10 mouse cellular contexts compared by ENCODE assay signal in genomic region chr3:40058719-40059420, GRCm38 (mm10).
DNase-seq lines count a peak whose midpoint lies in the region; ATAC-seq and TF ChIP-seq lines count a peak whose summit lies in the region.
"Had no signal": no experiment of that assay in that cellular context is flagged by ENCODE, and none has a peak within 500 bp of the region (broad histone marks: within the 10 kb centered on the region; RNA-seq: fewer than 3 reads in every experiment).

No protein-coding gene starts in this region.

- no peak for TF ChIP-seq POLR2A in cortical plate, adult 2 months (IDR thresholded peaks at IDR 0.05; ENCODE audit: extremely low read depth, insufficient read depth, low read length)

- peak overlapping the region; percentile 52; the same call in 1 of the 2 replicates for H3K27ac ChIP-seq in kidney, embryonic 16.5 days (ENCODE audit: low read length)
- no peak overlapping the region for H3K27ac ChIP-seq in cortical plate, adult 2 months (ENCODE audit: insufficient read depth, low read length)
- H3K27ac ChIP-seq: layer of hippocampus, adult 2 months had no signal

- no peaks in the 10 kb centered on the region for H3K36me3 ChIP-seq in kidney, embryonic 16.5 days (ENCODE audit: insufficient read depth, low read length)

- H3K4me2 ChIP-seq in kidney, embryonic 16.5 days (replicated peaks; ENCODE audit: low read depth, low read length), result peak overlapping the region; percentile 32

- WGBS in kidney, embryonic 16.5 days, result 34% methylated on average over 16 of the region's 16 CpGs

- H3K9me3 ChIP-seq in kidney, embryonic 16.5 days (ENCODE audit: low read length), result no peaks in the 10 kb centered on the region

- H3K9ac ChIP-seq in kidney, embryonic 16.5 days (replicated peaks; ENCODE audit: low read length), result no peak overlapping the region

- DNase-seq in kidney, adult 9 months, result no peak
- peak; percentile 59 for DNase-seq in Muller cell, postnatal 12 days (ENCODE audit: inconsistent ontology term)
- DNase-seq in lung, postnatal 14 days, result peak; percentile 3
- DNase-seq in heart, adult 11 months, result no peak
- no peak for DNase-seq in cerebellum, postnatal 10 days
- DNase-seq: heart, postnatal 36 days had no signal

- TF ChIP-seq CTCF in cortical plate, adult 2 months (IDR thresholded peaks at IDR 0.05; ENCODE audit: extremely low read depth, insufficient read depth, low read length), result no peak

- 0 out of 2 replicates have a peak, but pooled peaks cover 2% of the 10 kb centered on the region for H3K4me1 ChIP-seq in kidney, embryonic 16.5 days (ENCODE audit: insufficient read depth, low read length)
- no peaks in the 10 kb centered on the region for H3K4me1 ChIP-seq in cortical plate, adult 2 months (ENCODE audit: control insufficient read depth, insufficient read depth, low read length)

- H3K4me3 ChIP-seq in kidney, embryonic 16.5 days (ENCODE audit: low read length), result peak overlapping the region; percentile 7; the same call in 1 of the 2 replicates
- H3K4me3 ChIP-seq in cortical plate, adult 2 months (ENCODE audit: insufficient read depth, low read length), result peak overlapping the region; percentile 34
- H3K4me3 ChIP-seq: layer of hippocampus, adult 2 months had no signal

- ATAC-seq in kidney, embryonic 16.5 days (ENCODE audit: low FRiP score, low TSS enrichment), result no peak
- ATAC-seq: forebrain, embryonic 14.5 days had no signal

- H3K27me3 ChIP-seq in kidney, embryonic 16.5 days (ENCODE audit: insufficient read depth, low read length), result no peaks in the 10 kb centered on the region

Comparison
In these comparisons a context has a peak if more than half of its experiments do, and no peak if none do; other contexts are left out.
1. DNase-seq: peak in Muller cell, postnatal 12 days (single experiment) and lung, postnatal 14 days (single experiment); none in kidney, adult 9 months (single experiment), heart, adult 11 months (single experiment) and cerebellum, postnatal 10 days (0 of 2).